Mouse (Mus musculus) adrenal gland, postnatal 36 days (tissue): ENCODE measurements at regions not wholly inside any gene's neighbourhood (a gene's known extent, or its start where the extent isn't known, plus 50 kb on each side); places are given as distances from the start of the nearest gene placed in this dataset.
A peak's percentile ranks its signal among the peaks of the same experiment; 100 is the strongest.

Experiments used
- DNase-seq, 2 experiments: peaks; one replicate each; pipeline ENCODE4 v3.0.0; 2021; ENCODE audit warnings: mixed read lengths in 1 of 2

- peak in 1 of 2 experiments; percentile 22 for DNase-seq
Measured at GRCm38 (mm10) chr12:99039497-99040322, 119.3 kb downstream of the Ttc8 start.

- peak in 1 of 2 experiments; percentile 15 for DNase-seq
Measured at GRCm38 (mm10) chr12:99041606-99042005, 121.2 kb downstream of the Ttc8 start.

GRCm38 (mm10) chr12:99042918-99043862 lies 122.8 kb downstream of the Ttc8 start:
- DNase-seq: no peak

- no peak for DNase-seq
Measured at GRCm38 (mm10) chr12:99044477-99044876, 124.1 kb downstream of the Ttc8 start.

GRCm38 (mm10) chr12:99050426-99050825 lies 130.1 kb downstream of the Ttc8 start:
- peak; percentile 33 to 58 for DNase-seq

- peak; percentile 34 to 47 for DNase-seq
Measured at GRCm38 (mm10) chr12:99052599-99052998, 132.2 kb downstream of the Ttc8 start.

- no peak for DNase-seq
Measured at GRCm38 (mm10) chr12:99057521-99057920, 137.1 kb downstream of the Ttc8 start.

- no peak for DNase-seq
Measured at GRCm38 (mm10) chr12:99058916-99059315, 138.5 kb downstream of the Ttc8 start.

- DNase-seq: peak in 1 of 2 experiments; percentile 11
Measured at GRCm38 (mm10) chr12:99059491-99059890, 139.1 kb downstream of the Ttc8 start.

GRCm38 (mm10) chr12:99060702-99061101 lies 140.3 kb downstream of the Ttc8 start:
- no peak for DNase-seq

GRCm38 (mm10) chr12:99063441-99063840 lies 143.1 kb downstream of the Ttc8 start:
- DNase-seq: no peak

- peak in 1 of 2 experiments; percentile 17 for DNase-seq
Measured at GRCm38 (mm10) chr12:99063885-99064284, 143.5 kb downstream of the Ttc8 start.

- DNase-seq: no peak
Measured at GRCm38 (mm10) chr12:99067962-99068361, 147.6 kb downstream of the Ttc8 start.

GRCm38 (mm10) chr12:99073766-99074165 lies 153.4 kb downstream of the Ttc8 start:
- DNase-seq: no peak

- DNase-seq: peak; percentile 34 to 48
Measured at GRCm38 (mm10) chr12:99077366-99077765, 157.0 kb downstream of the Ttc8 start.

GRCm38 (mm10) chr12:99079873-99080272 lies 159.5 kb downstream of the Ttc8 start:
- peak in 1 of 2 experiments; percentile 6 for DNase-seq

- no peak for DNase-seq
Measured at GRCm38 (mm10) chr12:99083616-99084015, 163.2 kb downstream of the Ttc8 start.

GRCm38 (mm10) chr12:99084144-99084543 lies 163.8 kb downstream of the Ttc8 start:
- DNase-seq: peak; percentile 84 to 90

GRCm38 (mm10) chr12:99087286-99087685 lies 166.9 kb downstream of the Ttc8 start:
- no peak for DNase-seq

GRCm38 (mm10) chr12:99091770-99092169 lies 171.4 kb downstream of the Ttc8 start:
- no peak for DNase-seq

GRCm38 (mm10) chr12:99093151-99093550 lies 172.8 kb downstream of the Ttc8 start:
- no peak for DNase-seq

GRCm38 (mm10) chr12:99093989-99094388 lies 173.6 kb downstream of the Ttc8 start:
- no peak for DNase-seq
